Mouse (Mus musculus): Measurements from ENCODE around the gene Zc3h6. TPM values are rescaled to one million over a fixed set of nuclear protein-coding genes. Genes with fewer than 3 reads are reported as not detected.

The Zc3h6 gene
- polyA plus RNA-seq, 1 experiment from 2014 or later, result 2.2 TPM

GRCm38 (mm10) chr2:128965505-128966105, 1.6 kb upstream of the Zc3h6 start:
- ATAC-seq (ENCODE audit: low FRiP score) (no peak), DNase-seq (ENCODE audit: low spot score) (peak; percentile 37)
- Histone ChIP-seq H3K27me3 (ENCODE audit: control insufficient read depth, insufficient read depth, low read length) (no peaks in the 10 kb centered on the region), H3K4me1 (replicated peaks; ENCODE audit: control insufficient read depth, insufficient read depth, low read length) (0 out of 2 replicates have a peak, but pooled peaks cover 2% of the 10 kb centered on the region), H3K36me3 (ENCODE audit: control insufficient read depth, insufficient read depth, low read length) (no peaks in the 10 kb centered on the region), H3K27ac (ENCODE audit: low read depth, low read length) (no peak overlapping the region), H3K9me3 (ENCODE audit: control insufficient read depth, low read length) (no peaks in the 10 kb centered on the region), H3K4me3 (ENCODE audit: low read depth, low read length) (peak overlapping the region; percentile 3; the same call in 1 of the 2 replicates), H3K9ac (ENCODE audit: low read depth, low read length) (peak overlapping the region; percentile 24; the same call in 1 of the 2 replicates), H3K4me2 (replicated peaks; ENCODE audit: low read depth, low read length) (peak overlapping the region; percentile 28)
- 33% methylated on average over 5 of the region's 5 CpGs for WGBS

DNA sequence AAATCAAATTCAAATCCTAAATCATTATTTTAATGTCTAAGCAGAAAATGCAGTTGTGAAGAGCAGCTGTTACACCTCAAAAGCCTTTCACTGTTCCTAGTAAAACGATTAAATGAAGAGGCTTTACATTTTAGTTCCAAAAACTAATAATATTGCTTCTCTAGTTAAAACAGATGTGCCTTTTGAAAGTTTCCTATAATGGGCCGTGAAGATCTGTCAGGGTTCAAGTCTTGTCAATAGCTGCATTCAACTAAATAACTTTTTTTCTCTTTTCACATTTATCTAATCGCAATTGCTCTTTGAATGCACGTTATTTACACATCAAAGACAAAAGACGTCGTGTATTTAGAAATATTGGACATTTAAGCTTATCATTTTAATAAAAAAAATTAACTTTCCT, 966 bp upstream of the Zc3h6 start:
- Histone ChIP-seq H3K4me3 (ENCODE audit: low read depth, low read length) (peak overlapping the region; percentile 61), H3K4me2 (replicated peaks; ENCODE audit: low read depth, low read length) (no peak overlapping the region; the same call in 1 of the 2 replicates), H3K9ac (ENCODE audit: low read depth, low read length) (no peak overlapping the region), H3K36me3 (ENCODE audit: control insufficient read depth, insufficient read depth, low read length) (no peaks in the 10 kb centered on the region), H3K27me3 (ENCODE audit: control insufficient read depth, insufficient read depth, low read length) (no peaks in the 10 kb centered on the region), H3K9me3 (ENCODE audit: control insufficient read depth, low read length) (no peaks in the 10 kb centered on the region), H3K4me1 (replicated peaks; ENCODE audit: control insufficient read depth, insufficient read depth, low read length) (0 out of 2 replicates have a peak, but pooled peaks cover 2% of the 10 kb centered on the region), H3K27ac (ENCODE audit: low read depth, low read length) (peak overlapping the region; percentile 98)
- no peak for ATAC-seq (ENCODE audit: low FRiP score)
- DNase-seq (ENCODE audit: low spot score), result no peak
- WGBS, result 14% methylated on average over 6 of the region's 6 CpGs

GRCm38 (mm10) chr2:128967661-128968441, 649 bp downstream of the Zc3h6 start, which contains the start of gene Gm10762:
Gene Gm10762 (minus strand): TSS chr2:128967725.
- DNase-seq (ENCODE audit: low spot score) (peak; percentile 82), ATAC-seq (ENCODE audit: low FRiP score) (peak; percentile 84)
- Histone ChIP-seq H3K27me3 (ENCODE audit: control insufficient read depth, insufficient read depth, low read length) (no peaks in the 10 kb centered on the region), H3K36me3 (ENCODE audit: control insufficient read depth, insufficient read depth, low read length) (no peaks in the 10 kb centered on the region), H3K4me2 (replicated peaks; ENCODE audit: low read depth, low read length) (peak within 1 kb of the TSS; percentile 32), H3K4me1 (replicated peaks; ENCODE audit: control insufficient read depth, insufficient read depth, low read length) (0 out of 2 replicates have a peak, but pooled peaks cover 2% of the 10 kb centered on the region), H3K4me3 (ENCODE audit: low read depth, low read length) (peak within 1 kb of the TSS; percentile 61), H3K27ac (ENCODE audit: low read depth, low read length) (peak within 1 kb of the TSS; percentile 98), H3K9ac (ENCODE audit: low read depth, low read length) (peak within 1 kb of the TSS; percentile 96), H3K9me3 (ENCODE audit: control insufficient read depth, low read length) (no peaks in the 10 kb centered on the region)
- WGBS, result 0% methylated on average over 72 of the region's 80 CpGs

DNA sequence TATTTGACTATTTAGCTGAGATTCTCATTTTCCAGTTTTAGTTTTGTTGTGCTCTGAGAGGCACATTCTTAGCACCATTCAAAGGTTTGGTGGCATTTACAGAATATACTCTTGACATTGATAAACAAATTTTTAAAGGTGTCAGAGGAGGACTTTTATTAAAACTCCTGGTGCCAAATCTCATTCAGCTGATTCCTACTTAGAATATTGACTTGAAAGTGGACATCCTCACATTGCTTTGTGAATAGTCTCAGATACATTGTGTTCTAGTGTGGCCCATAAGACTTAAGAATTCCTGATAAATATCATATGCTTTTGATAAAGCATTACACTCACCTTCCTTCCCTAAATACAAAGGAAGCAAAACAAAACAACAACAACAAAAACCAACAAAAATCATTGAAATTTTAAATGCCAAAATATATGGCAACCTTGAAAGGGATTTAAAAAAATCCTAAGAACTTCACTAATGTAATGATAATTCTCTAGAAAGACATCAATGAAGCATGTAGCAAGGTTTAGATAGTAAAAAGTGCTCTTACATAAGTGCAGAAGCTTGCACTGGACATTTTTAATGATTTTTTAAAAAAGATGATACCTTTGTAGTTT, 1.4 kb downstream of the Zc3h6 start:
- Histone ChIP-seq H3K4me1 (replicated peaks; ENCODE audit: control insufficient read depth, insufficient read depth, low read length) (0 out of 2 replicates have a peak, but pooled peaks cover 2% of the 10 kb centered on the region), H3K36me3 (ENCODE audit: control insufficient read depth, insufficient read depth, low read length) (no peaks in the 10 kb centered on the region), H3K27me3 (ENCODE audit: control insufficient read depth, insufficient read depth, low read length) (no peaks in the 10 kb centered on the region), H3K9me3 (ENCODE audit: control insufficient read depth, low read length) (no peaks in the 10 kb centered on the region), H3K27ac (ENCODE audit: low read depth, low read length) (peak overlapping the region; percentile 98), H3K9ac (ENCODE audit: low read depth, low read length) (peak overlapping the region; percentile 96; the same call in 1 of the 2 replicates), H3K4me3 (ENCODE audit: low read depth, low read length) (peak overlapping the region; percentile 61), H3K4me2 (replicated peaks; ENCODE audit: low read depth, low read length) (peak overlapping the region; percentile 32)
- DNase-seq (ENCODE audit: low spot score) (no peak), ATAC-seq (ENCODE audit: low FRiP score) (no peak)

DNA sequence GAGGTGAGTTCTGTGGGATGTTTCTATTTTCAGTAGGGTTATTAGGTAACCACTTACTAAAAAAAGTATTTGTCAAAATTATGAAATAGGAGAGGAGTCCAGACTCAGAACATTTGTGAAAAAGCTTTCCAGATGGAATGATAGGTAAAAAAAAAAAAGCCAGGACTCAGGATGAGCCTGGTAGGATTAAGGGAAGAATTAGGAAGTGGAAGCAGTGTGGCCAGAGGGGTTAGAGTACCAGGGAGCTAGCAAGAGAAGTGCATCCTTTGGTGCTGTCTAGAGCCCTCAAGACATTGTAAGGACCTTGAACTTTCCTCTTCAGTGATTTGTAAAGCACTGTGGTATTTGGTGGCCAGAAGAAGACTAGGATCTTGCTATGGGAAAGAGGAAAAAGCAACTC, 5.1 kb downstream of the Zc3h6 start:
- Histone ChIP-seq H3K27me3 (ENCODE audit: control insufficient read depth, insufficient read depth, low read length) (no peaks in the 10 kb centered on the region), H3K9ac (ENCODE audit: low read depth, low read length) (no peak overlapping the region), H3K4me3 (ENCODE audit: low read depth, low read length) (no peak overlapping the region), H3K9me3 (ENCODE audit: control insufficient read depth, low read length) (no peaks in the 10 kb centered on the region), H3K36me3 (ENCODE audit: control insufficient read depth, insufficient read depth, low read length) (no peaks in the 10 kb centered on the region), H3K4me1 (replicated peaks; ENCODE audit: control insufficient read depth, insufficient read depth, low read length) (no peaks in the 10 kb centered on the region), H3K27ac (ENCODE audit: low read depth, low read length) (no peak overlapping the region), H3K4me2 (replicated peaks; ENCODE audit: low read depth, low read length) (no peak overlapping the region)
- ATAC-seq (ENCODE audit: low FRiP score) (no peak), DNase-seq (ENCODE audit: low spot score) (no peak)

- no peak for DNase-seq (ENCODE audit: low spot score)
- H3K4me3 ChIP-seq (ENCODE audit: low read depth, low read length), result no peak overlapping the region
- no peak for ATAC-seq (ENCODE audit: low FRiP score)
- H3K4me2 ChIP-seq (replicated peaks; ENCODE audit: low read depth, low read length), result no peak overlapping the region
- no peaks in the 10 kb centered on the region for H3K9me3 ChIP-seq (ENCODE audit: control insufficient read depth, low read length)
- no peaks in the 10 kb centered on the region for H3K36me3 ChIP-seq (ENCODE audit: control insufficient read depth, insufficient read depth, low read length)
- no peaks in the 10 kb centered on the region for H3K4me1 ChIP-seq (replicated peaks; ENCODE audit: control insufficient read depth, insufficient read depth, low read length)
- H3K27ac ChIP-seq (ENCODE audit: low read depth, low read length), result no peak overlapping the region
- H3K27me3 ChIP-seq (ENCODE audit: control insufficient read depth, insufficient read depth, low read length), result no peaks in the 10 kb centered on the region
- 84% methylated on average over 4 of the region's 4 CpGs for WGBS
- no peak overlapping the region for H3K9ac ChIP-seq (ENCODE audit: low read depth, low read length)
These were observed 8.4 kb downstream of the Zc3h6 start for GRCm38 (mm10) chr2:128975572-128975971.

DNA sequence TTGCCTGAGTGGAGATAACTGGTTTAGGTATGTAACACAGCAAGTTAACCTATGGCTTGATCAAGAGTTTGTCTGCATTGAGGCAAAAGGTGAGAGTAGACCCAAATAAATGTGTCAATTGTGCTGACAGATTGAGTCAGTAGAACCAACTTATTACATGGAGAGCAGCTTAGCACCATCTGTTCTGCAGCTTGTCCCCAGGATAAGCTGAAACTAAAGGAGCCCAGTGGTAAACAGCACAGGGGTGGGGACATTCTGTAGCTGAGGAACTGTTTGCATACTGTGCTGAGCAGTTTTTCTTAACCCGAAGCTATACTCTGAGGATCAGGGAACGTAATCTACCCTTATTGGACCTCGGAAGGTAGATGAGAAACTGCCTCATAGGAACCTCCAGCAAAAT, 17.5 kb downstream of the Zc3h6 start:
- no peak overlapping the region for H3K9ac ChIP-seq (ENCODE audit: low read depth, low read length)
- H3K27ac ChIP-seq (ENCODE audit: low read depth, low read length), result no peak overlapping the region
- no peaks in the 10 kb centered on the region for H3K9me3 ChIP-seq (ENCODE audit: control insufficient read depth, low read length)
- H3K4me3 ChIP-seq (ENCODE audit: low read depth, low read length), result no peak overlapping the region
- WGBS, result 81% methylated on average over 3 of the region's 3 CpGs
- no peaks in the 10 kb centered on the region for H3K27me3 ChIP-seq (ENCODE audit: control insufficient read depth, insufficient read depth, low read length)
- no peak overlapping the region for H3K4me2 ChIP-seq (replicated peaks; ENCODE audit: low read depth, low read length)
- no peak for ATAC-seq (ENCODE audit: low FRiP score)
- H3K4me1 ChIP-seq (replicated peaks; ENCODE audit: control insufficient read depth, insufficient read depth, low read length), result no peaks in the 10 kb centered on the region
- H3K36me3 ChIP-seq (ENCODE audit: control insufficient read depth, insufficient read depth, low read length), result no peaks in the 10 kb centered on the region
- DNase-seq (ENCODE audit: low spot score), result no peak

DNA sequence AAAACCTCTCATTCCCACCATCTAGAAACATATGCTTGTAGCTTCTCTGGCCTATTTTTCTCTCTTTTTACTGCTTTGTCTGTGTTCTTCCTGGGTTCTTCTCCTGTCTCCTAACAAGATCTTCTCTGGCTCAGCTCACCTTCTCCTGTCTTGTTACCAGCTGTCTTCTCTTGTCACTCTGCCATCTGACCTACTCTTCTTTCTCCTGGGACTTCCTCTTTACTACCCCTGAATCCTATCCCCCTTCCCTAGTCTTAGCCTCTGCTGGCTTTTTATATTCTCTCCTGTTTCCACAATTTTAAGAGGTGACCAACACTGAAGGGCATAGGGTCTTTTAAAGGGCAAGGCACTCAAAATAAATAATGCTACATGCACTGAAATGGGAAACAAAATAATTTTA, 37.7 kb downstream of the Zc3h6 start:
- Histone ChIP-seq H3K27ac (ENCODE audit: low read depth, low read length) (no peak overlapping the region), H3K36me3 (ENCODE audit: control insufficient read depth, insufficient read depth, low read length) (no peaks in the 10 kb centered on the region), H3K27me3 (ENCODE audit: control insufficient read depth, insufficient read depth, low read length) (no peaks in the 10 kb centered on the region), H3K4me2 (replicated peaks; ENCODE audit: low read depth, low read length) (no peak overlapping the region), H3K9ac (ENCODE audit: low read depth, low read length) (no peak overlapping the region), H3K4me3 (ENCODE audit: low read depth, low read length) (no peak overlapping the region), H3K9me3 (ENCODE audit: control insufficient read depth, low read length) (no peaks in the 10 kb centered on the region), H3K4me1 (replicated peaks; ENCODE audit: control insufficient read depth, insufficient read depth, low read length) (no peaks in the 10 kb centered on the region)
- ATAC-seq (ENCODE audit: low FRiP score), result no peak
- DNase-seq (ENCODE audit: low spot score), result no peak
